Mouse (Mus musculus) lung, adult 18-20 months (tissue): Measurements from ENCODE around the gene Rif1.
A peak's percentile ranks its signal among the peaks of the same experiment; 100 is the strongest.

Source experiments
- DNase-seq, 2 experiments: peaks; one replicate each; pipeline ENCODE4 v3.0.0; 2022; ENCODE audit warnings: mixed read lengths in 2 of 2

Rif1 gene

DNA sequence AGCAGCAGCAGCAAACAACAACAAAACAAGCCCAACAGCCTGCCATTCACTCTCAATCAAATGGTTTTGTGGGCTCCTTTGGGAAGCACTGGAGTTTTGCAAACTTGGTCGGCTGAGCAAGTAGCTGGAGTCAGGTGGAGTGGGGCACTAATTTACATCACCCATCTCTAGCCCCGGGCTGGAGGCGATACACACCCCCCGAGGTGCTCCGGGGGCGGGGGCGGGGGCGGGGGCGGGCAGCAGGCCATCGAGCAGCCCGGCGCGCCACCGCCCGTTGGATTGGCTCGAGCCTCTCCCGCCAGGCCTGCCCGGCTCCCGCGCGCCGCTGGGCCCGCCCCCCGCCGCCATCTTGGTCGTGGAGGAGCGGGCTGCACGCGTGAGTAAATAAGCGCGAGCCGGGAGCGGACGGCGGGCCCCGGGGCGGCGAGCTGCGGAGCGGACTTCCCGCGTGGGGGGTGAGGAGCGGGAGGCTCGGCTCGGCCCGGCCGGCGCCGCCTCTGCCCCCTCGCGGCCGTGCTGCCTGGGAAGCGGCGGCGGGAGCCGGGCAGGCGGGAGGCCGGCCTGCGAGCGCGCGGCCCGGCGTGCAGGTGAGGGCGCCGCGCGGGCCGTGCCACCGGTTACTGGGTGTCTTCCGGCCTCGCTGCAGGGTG is at the start of gene Rif1:
Rif1 (plus strand) TSS at position 342 of the 650 bp plus-strand sequence.
- DNase-seq, result peak; percentile 85 to 91

DNA sequence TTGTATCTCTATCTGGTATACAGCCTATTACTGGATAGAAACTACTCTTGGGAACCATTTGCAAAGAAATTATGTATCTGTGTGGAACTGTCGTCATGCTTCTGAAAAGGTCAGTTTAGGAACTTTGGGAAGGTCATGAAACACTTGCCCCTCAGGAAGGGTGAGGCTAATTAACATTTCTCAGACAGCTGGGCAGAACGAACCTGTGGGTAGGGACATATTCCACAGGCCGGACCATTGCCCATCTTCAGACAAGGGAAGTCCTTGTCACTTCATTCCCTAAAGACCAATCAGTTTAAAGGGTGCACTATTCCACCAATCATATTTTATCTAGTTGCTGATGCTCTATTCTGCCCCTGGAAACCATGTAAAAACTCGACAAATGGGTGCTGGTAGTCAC is 45.6 kb upstream of the Rif1 start:
- no peak for DNase-seq

- no peak for DNase-seq
Measured at GRCm38 (mm10) chr2:52029426-52029825, 43.2 kb upstream of the Rif1 start.

DNA sequence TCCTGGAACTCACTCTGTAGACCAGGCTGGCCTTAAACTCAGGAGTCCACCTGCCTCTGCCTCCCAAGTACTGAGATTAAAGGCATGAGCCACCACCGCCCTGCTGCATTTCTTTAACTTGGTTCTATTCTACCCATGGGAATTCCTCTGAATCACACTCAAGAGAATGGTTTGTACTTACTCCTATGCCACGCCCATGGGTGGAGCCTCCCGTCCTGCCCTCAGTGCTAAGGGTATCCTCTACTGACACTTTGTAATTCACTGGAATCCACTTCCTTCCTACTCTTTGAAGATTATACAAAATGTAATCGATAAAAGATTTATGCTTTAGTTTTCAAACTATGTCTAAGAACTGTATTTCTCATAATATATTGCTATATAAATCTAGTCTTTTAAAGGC is 41.1 kb upstream of the Rif1 start:
- no peak for DNase-seq

DNA sequence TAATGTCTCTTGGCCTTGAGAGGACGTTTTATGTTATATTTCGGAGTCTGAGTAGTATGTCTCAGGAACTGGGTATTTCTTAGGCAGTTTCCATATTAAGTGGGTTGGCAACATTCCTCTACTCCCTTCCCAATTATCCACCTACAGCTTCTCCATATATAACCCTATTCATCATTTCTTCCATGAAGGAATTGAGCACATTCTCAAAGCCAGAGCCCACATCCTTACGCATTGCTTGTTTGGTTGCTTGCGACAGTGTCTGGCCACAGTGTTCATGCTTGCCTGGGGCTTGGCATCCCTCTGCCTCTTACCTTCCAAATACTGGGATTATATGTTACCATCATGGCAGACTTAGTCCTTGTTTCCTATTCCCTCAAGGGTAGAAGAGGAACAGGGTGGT is 38.0 kb upstream of the Rif1 start:
- no peak for DNase-seq

DNA sequence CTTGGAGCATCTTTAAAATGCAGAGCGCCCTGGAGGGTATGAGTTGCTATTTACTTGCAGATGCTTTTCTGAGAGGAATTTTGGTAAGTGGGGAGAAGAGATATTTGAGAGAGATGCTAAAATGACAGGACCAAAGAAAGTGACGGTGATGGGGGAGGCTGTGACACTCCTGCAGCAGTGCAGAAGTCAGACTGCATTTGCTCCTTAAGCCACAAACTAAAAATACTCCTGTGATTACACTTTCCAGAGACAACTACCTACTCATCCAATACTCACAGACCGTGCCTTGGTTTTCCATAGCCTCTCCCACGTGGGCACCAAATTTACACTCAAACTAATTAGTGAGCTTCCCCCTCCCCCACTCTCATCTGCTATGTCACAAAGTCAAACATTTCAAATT is 37.5 kb upstream of the Rif1 start:
- DNase-seq, result no peak

DNA sequence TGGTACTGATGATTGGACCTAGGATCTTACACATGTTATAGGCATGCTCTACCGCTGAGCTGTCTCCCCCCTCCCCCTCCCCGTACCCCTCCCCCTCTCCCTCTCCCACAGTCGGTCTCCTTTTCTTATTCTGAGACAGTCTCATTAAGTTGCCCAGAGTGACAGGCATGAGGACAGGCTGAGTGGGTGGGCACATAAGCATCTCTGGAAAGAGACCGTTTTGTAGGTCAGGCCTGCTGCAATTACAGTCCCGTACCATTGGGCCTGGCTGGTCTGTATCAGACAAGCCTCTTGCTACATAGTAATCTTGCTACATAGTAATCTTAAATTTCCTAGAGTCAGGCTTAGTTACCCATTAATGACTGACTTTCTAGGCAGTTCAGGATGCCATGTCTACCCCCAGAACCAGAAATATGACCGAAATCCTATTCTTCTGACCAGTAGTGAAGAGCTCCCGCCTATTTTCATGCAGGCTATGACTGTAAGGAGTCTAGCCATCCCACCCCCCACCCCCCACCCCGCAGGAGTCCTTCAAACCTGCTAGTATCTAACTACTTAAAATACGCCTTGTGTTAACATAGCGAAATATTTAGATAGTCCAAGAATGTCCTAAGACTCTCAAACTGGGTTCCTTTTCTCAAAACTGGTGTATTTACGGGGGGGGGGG is 35.6 kb upstream of the Rif1 start:
- no peak for DNase-seq

DNA sequence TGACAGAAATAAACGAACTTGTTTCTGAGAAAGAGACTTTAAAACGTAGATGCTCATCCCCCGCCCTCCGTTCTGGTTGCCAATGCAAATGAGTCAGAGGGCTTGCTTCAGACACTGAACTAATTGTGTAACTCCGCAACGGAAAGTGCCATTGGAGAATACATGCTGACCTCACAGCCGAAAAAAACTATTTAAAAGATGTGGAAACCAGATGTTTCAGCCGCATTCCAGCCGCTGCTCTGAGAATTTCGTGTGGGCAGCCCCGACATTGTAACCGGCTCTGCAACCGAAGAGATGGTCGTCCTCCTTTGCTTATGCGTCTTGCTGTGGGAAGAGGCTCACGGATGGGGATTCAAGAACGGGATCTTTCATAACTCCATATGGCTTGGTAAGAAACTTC is 34.8 kb upstream of the Rif1 start, which contains the start of gene Tnfaip6:
Tnfaip6 (plus strand) TSS at position 128 of the 400 bp plus-strand sequence.
- peak; percentile 66 to 74 for DNase-seq

- no peak for DNase-seq
Measured at GRCm38 (mm10) chr2:52038558-52038957, 34.1 kb upstream of the Rif1 start.

DNA sequence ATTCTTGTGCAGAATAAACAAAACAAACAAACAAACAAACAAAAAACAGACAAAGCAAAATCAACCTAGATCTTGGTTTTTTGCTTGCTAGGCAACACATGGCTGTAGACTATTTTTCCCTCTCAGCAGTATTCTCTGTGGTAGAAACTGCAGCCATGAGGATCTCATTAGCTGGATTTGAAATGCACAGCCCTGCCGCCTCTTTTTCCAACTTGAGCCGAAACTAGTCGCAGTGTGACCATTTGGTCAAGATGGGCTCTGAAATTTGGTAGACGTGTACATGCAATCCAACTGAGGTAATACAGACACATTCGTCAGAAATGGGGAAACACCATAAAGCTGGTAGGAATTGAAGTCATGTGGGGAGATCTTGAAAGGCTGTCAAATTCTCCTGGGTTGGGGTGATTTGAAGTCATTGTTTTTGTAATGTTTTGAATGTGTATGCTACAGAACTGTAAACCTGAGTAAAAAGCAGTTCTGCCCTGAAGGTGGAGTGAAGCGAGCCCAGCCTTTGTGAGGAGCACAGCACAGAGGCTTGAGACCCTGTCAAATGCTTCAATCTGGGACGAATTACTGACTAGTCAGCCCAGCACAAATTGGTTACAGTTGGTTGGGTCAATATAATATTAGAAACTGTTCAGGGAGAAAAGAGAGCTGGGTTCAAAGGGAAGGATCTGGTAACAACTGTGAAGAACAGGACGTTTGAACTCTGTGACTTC is 33.4 kb upstream of the Rif1 start:
- DNase-seq, result no peak

DNA sequence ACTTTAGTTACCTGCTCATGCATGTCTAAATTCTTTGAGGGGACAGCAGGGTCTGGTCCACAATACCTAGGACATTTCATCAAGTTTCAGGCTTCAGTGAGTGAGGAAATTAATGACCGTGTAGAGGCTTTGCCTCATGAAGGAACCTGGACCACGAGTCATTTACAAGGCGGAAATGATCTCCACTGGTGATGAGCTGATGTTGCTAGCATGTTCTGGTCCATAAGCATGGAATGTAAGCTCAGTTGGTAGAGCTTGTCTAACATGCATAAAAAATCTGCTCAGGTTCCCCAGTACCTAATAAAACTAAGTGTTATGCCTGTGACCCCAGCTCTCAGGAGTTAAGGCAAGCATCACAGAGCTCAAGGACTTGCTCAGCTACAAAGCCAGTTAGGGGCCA is 30.5 kb upstream of the Rif1 start:
- no peak for DNase-seq

- peak in 1 of 2 experiments; percentile 5 for DNase-seq
Measured at GRCm38 (mm10) chr2:52042714-52043113, 29.9 kb upstream of the Rif1 start.

- no peak for DNase-seq
Measured at GRCm38 (mm10) chr2:52043485-52043884, 29.1 kb upstream of the Rif1 start.

- DNase-seq, result no peak
Measured at GRCm38 (mm10) chr2:52046032-52046431, 26.6 kb upstream of the Rif1 start.

DNA sequence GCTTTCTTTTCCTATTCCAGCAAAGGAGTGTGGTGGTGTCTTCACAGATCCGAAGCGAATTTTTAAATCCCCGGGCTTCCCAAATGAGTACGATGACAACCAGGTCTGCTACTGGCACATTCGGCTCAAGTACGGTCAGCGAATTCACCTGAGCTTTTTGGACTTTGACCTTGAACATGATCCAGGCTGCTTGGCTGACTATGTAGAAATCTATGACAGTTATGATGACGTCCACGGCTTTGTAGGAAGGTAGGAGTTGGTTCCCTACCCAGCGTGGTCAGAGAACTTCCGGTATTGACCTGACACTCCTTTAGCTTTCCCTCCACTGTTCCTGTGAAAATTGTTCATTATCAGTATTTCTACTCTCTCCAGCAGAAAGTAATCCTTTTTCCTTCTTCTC is 21.8 kb upstream of the Rif1 start:
- no peak for DNase-seq

DNA sequence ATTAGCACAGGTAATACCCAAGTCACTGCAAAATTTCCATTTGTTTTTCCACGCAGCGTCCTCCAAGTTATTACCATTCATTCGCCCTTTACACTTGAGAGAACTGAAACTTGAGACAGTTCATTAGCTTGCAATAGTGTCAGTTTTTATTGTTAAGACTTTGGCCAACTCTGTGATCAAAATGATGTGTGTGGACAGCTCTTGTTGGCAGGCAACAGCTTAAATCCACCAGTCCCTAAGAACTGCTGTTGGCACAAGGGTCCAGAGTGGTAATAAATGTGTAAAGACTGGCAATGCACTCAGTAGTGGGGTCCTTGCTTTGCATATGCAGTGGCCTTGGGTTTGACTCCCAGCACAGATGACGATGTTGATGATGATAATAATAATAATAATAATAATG is 20.3 kb upstream of the Rif1 start:
- DNase-seq, result no peak

DNA sequence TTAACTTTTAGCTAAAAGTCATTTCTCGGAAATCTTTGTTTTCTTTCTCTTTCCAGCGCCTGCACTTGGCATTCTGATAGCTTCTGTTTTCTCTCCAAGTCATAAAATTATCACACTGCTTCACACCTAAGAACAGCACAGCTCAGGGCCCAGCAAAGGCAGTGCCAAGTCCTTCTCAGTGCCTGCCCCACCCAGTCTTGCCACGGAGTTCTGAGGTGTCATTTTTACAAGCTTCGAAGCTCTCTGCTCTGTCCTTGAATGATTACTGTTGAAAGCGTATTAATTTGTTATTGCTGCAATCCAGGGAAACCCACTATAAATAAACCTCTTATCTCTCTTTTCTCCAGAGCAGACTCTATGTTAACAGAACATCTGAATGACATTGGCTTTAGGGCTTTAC is 19.1 kb upstream of the Rif1 start:
- DNase-seq, result no peak

- DNase-seq, result no peak
Measured at GRCm38 (mm10) chr2:52055616-52056015, 17.0 kb upstream of the Rif1 start.

DNA sequence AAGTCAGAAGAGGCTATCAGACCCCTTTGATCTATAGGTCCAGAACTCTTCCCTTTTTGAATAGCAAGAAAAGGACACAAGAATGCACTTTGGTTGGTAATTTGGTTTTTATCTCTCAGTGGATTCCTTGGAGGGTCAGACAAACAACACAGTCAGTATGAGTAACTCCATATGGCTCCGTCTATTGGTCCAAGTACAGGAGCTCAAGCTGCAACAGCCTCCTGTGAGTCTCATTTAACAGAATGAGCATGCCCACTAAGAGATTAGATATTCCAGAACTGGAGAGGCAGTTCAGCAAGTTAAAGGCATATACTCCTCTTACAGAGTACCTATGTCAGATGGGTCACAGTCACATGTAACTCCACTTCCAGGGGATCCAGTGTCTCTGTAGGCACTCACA is 15.5 kb upstream of the Rif1 start:
- no peak for DNase-seq

GRCm38 (mm10) chr2:52057681-52058080 is 15.0 kb upstream of the Rif1 start:
- no peak for DNase-seq

DNA sequence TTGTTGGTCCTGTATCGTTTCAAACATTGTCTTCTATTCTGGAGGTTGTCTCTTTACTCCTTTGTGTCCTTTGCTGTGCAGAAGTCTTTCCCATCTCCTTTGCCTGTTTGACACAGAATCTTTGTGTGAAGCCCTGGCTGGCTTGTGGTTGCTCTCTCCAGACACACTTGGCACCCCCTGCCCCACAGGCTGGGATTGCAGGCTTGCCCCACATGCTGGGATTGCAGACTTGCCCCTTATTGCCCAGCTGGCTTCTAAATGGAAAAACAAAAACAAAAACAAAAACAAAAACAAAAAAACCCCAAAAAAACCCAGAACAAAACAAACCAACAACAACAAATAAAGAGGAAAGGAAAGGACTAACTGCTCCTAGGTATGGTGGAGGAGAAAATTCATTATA is 4.0 kb upstream of the Rif1 start:
- DNase-seq, result no peak

DNA sequence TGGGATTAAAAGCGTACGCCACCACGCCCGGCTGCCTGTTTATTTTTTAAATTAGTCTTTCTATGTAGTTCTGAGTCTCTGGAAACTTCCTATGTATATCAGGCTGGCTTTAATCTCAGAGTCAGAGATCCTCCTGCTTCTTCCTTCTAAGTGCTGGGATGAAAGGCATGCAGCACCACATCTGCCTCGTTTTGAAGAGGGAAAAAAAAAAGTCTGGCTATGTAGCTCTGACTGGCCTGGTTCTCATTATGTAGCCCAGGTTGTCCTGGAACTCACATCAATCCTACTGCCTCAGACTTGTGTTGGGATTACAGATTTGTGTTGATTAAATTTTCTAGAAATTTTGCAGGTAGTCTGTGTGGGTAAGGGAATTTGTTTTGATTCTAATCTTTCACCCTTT is 1.8 kb upstream of the Rif1 start:
- DNase-seq, result no peak

DNA sequence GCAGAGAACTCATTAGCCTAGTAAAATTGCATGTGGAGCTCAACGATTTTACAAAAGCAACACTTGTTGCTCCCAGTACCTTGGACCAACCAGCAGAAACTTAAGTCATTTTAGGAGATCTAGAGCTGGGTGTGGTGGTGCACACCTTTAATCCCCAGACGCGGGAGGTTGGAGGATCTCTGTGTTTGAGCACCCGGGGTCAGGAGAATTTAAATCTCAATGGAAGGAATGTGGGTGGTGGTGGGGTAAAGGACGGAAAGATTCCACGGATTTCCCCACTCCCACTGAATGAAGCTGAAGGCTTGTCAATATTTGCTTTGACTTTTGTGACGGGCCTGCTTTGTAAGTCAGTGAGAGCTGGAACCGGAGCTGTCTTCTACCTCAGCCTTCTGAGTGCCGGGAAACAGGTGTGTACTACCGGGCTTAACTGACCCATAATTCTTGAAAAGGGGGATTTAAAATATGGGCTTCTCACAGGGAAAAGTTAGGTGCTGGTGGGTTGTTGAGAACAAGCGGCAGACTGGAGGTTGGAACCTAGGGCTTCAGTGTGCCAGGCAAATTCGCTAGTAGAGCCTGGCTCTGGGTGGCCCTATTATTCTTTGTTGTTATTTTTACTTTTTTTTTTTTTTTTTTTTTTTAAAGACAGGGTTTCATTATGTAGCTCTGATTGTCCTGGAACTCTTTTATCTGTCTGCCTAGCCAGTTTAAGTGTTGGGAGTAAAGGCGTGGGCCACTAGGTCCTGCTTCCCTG is 1.2 kb upstream of the Rif1 start:
- peak in 1 of 2 experiments; percentile 26 for DNase-seq
